Mouse (Mus musculus): ENCODE measurements at regions not wholly inside any gene's neighbourhood (a gene's known extent, or its start where the extent isn't known, plus 50 kb on each side); places are given as distances from the start of the nearest gene placed in this dataset.
"Not testable (repeated sequence)": the region's sequence is repeated elsewhere in the genome, so short reads cannot be mapped to it uniquely, and the experiment has no call there.

GRCm38 (mm10) chr13:101955806-101956418, 187.9 kb upstream of the Pik3r1 start:
- no peak for DNase-seq

DNA sequence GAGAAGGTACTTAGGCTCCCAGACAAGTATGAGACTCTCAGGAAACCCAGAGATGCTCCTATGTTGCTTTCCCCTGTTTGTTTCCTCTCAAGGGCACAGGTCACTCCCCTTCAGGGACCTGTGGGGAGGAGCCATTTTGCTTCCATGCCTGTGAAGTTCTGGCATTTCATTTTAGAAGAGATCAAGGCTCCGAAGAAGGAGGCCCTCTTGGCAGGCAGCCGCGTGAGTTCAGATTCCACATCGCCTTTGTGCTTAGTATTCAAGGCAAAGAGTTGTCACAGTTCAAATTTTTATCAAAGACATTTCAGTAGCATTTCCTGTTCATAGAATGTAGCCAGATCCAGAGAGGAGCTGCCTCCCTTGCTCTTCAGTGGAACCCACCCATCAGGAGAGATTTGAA, 189.8 kb upstream of the Pik3r1 start:
- DNase-seq, result peak; percentile 53

GRCm38 (mm10) chr13:101965537-101965936, 197.5 kb upstream of the Pik3r1 start:
- no peak for DNase-seq

GRCm38 (mm10) chr13:101966799-101967397, 198.9 kb upstream of the Pik3r1 start:
- DNase-seq, result peak; percentile 5

DNA sequence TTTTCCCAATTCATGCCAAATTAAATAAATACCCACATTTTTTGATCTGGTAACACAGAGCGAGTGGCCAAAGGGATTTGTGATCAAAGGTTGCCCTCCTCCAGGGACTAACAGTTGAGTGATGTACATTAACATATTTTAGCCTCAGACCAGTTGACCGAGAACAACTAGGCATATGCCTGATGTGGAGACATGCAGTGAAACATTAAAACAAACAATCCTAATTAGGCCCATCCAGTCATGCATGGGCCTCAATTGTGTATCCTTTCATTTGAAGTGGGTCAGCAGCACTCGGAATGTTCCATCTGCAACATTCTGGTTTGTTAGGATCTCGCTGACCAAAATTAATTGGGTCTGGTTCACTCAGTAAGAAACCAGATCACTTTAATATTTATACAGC, 199.4 kb upstream of the Pik3r1 start:
- no peak for DNase-seq

GRCm38 (mm10) chr13:101976766-101977165, 208.7 kb upstream of the Pik3r1 start:
- no peak for DNase-seq

DNA sequence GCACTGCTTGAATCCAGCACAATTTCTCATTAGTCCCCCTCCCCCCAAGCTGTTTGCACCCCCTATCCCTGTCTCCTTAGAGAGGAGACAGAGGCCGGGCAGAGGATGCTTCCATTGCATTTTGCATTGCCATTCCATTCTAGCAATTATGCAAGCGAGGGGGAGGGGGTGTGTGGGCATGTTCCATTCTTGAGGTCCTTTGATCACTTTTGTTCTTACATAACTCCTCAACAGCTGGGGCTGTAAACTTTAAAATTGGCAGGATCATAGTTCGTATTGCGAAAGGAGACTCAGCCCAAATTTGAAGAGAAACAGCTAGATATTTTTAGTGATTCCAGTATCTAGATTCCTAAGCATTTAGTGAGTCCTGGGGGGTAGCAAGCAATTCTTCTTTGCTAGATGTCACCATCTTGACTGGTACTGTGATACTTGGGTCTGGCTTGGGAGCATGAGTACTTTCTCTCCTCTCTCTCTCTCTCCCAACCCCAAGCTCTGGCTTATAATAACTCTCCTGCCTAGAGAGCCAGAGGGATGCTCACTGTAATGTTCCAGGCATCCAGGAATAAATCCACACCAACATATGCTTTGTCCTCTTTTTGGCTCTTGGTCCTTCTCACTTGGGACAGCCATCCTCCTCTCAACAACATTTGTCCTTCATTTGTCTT, 212.3 kb upstream of the Pik3r1 start:
- peak; percentile 25 for DNase-seq

DNA sequence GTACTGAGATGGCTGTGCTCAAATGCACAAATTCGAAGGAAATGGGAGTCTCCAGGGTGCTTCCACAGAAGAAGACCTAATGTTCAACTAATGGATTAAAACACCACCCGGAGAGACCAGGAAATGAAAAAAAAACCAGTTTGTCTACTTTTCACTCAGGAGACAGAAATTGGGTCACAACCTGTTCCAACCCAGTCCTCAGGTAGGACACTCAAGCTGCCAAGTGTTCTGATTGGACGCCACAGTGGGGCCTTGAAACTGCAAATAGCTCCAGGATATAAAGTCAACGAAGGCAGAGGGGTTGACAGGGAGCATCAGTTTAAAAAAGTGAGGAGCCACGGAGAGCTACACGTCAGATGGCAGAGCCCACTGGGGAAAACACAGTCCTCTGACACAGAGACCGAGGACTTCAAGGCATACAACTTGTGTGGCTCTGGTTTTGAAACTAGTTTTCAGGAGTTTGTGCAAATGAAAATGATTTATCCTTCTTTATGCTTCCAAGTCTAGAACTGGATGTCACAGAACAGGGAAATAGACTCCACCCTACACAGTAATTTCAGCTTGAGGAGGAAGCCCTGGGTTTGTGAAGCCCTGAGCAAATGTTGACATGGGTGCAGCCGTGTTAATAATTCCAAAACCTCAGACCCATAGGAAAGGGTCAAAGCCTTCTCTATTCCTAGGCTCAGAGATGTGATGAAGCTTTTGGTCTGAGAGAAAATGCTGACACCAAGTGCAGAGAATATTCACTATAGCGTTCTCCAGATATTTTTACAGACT, 220.8 kb upstream of the Pik3r1 start:
- DNase-seq, result no peak

GRCm38 (mm10) chr13:101991729-101992128, 223.7 kb upstream of the Pik3r1 start:
- no peak for DNase-seq

- no peak for DNase-seq
These were observed 226.8 kb upstream of the Pik3r1 start for GRCm38 (mm10) chr13:101994779-101995178.

DNA sequence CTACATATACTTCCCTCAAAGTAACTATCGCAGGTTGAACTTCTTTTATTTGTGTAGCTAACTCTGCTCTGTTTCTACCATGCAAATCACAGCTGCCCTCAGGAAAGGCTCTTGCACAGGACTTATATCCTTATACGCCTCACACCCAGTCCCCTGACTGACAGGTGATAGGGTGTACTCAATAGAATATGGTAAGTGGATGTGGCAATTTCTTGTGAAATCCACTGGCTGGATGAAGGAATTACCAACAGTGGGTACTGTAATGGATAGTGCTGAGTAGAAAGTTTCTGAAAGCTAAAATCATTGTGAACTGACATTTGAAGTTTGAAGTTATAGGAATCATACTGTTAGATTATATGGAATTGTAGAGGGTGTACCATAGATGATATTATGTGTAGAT, 227.5 kb upstream of the Pik3r1 start:
- DNase-seq, result no peak

GRCm38 (mm10) chr13:101996144-101996543, 228.1 kb upstream of the Pik3r1 start:
- DNase-seq, result no peak

- no peak for DNase-seq
These were observed 229.4 kb upstream of the Pik3r1 start for GRCm38 (mm10) chr13:101997415-101997814.

GRCm38 (mm10) chr13:102006565-102006964, 238.5 kb upstream of the Pik3r1 start:
- DNase-seq, result no peak

GRCm38 (mm10) chr13:102011965-102012364, 243.9 kb upstream of the Pik3r1 start:
- no peak for DNase-seq

- no peak for DNase-seq
These were observed 246.5 kb upstream of the Pik3r1 start for GRCm38 (mm10) chr13:102014514-102014913.

DNA sequence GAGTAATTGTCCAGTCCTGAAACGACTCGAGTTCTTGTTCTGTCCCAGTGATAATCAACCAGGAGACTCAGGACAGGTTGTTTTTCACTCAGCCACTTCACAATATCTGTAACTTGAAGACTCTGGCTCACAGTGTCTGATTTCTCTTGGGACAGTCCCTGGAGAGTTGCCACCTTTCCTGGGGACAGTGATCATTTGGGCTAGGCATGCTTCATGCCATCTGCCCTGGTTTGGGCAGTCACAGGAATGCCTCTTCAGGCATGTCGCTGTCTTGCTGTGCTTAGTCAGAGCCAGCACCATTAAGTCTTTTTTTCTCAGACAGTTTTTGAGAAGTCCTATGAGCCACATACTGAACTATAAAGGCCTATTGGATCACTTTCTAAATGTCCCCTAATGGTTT, 246.9 kb upstream of the Pik3r1 start:
- peak; percentile 48 for DNase-seq

GRCm38 (mm10) chr13:102016518-102016917, 248.5 kb upstream of the Pik3r1 start:
- DNase-seq, result no peak

- no peak for DNase-seq
These were observed 254.3 kb upstream of the Pik3r1 start for GRCm38 (mm10) chr13:102022273-102022672.

GRCm38 (mm10) chr13:102022757-102023156, 254.7 kb upstream of the Pik3r1 start:
- no peak for DNase-seq

DNA sequence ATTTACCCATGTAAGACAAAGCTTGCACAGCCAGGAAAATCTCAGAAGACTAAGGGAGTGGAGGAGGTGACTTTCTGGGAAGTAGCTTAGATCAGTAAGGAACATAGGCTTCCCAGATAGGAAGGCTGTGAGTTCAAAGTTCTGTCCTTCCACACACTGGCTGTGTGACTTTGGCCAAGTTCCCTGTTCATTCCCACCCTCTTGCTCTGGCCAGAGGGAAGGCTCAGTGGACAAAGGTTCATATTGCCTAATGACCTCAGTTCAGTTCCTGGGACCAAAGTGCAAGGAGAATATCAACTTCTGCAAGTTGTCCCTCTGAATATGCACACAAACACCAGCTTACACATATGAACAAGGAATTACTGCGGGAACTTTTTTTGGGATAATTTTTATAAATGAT, 255.6 kb upstream of the Pik3r1 start:
- DNase-seq, result no peak

DNA sequence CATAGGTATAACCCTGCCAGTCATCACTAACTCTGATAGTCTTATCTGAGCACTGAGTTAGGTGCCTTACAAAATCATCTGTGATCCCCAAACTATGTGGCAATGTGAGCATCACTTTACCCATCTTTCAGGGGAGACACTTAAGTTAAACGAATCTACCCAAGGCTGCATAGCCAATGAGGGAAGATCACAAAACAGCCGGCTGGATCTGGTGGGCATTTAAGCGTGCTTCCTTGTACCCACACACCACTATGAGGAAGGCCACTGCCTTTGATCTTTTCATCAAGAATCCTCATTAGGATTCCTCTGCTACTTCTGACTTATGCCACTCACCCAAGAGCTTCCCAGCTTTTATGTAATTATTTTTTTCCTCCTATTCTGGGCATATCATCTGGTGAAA, 257.1 kb upstream of the Pik3r1 start:
- DNase-seq, result no peak

- not testable (repeated sequence) for DNase-seq
These were observed 257.5 kb upstream of the Pik3r1 start for GRCm38 (mm10) chr13:102025547-102025946.
